Comparison of ENCODE assay signal across 23 mouse cellular contexts in the genomic region with DNA sequence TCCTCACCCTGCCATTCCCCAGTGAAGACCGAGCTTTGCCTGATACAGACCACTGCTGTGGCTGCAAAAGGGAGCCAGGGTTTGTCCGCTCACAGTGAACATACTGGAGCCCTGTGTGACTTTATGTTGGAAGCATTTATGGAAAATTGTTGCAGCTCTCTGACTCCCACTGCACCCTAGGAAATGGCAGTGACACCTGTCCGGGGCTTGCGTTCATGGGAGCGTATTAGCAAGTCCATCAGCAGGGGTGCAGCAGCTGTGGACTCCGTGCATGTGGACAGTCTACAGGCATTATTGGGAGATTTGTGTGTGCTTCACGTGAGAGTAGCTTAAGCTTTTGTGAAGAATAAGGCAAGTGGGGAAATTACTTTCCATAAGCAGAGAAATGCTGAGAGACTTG.
DNase-seq lines count a peak whose midpoint lies in the region; ATAC-seq and TF ChIP-seq lines count a peak whose summit lies in the region.
"Had no signal": no experiment of that assay in that cellular context is flagged by ENCODE, and none has a peak within 500 bp of the region (broad histone marks: within the 10 kb centered on the region; RNA-seq: fewer than 3 reads in every experiment).

No protein-coding gene starts in this region.

- H3K27me3 ChIP-seq in heart, embryonic 11.5 days (ENCODE audit: control insufficient read depth, insufficient read depth, low read length), result no peaks in the 10 kb centered on the region
- H3K27me3 ChIP-seq in hindbrain, postnatal 0 days (ENCODE audit: insufficient read depth, low read length), result no peaks in the 10 kb centered on the region
- H3K27me3 ChIP-seq in hindbrain, embryonic 14.5 days (ENCODE audit: control insufficient read depth, insufficient read depth, low read length), result no peaks in the 10 kb centered on the region
- no peaks in the 10 kb centered on the region for H3K27me3 ChIP-seq in myocyte (ENCODE audit: control insufficient read depth, insufficient read depth, insufficient read length)
- no peaks in the 10 kb centered on the region for H3K27me3 ChIP-seq in thymus, adult 2 months (ENCODE audit: control insufficient read depth, insufficient read depth, low read length)
- H3K27me3 ChIP-seq: embryonic facial prominence, embryonic 12.5 days; embryonic facial prominence, embryonic 15.5 days; forebrain, embryonic 12.5 days had no signal

- no peaks in the 10 kb centered on the region for H3K79me2 ChIP-seq in myocyte (ENCODE audit: control insufficient read depth, insufficient read depth)

- 87% methylated on average over 7 of the region's 7 CpGs for WGBS in heart, embryonic 11.5 days (ENCODE audit: insufficient replicate concordance)
- WGBS in hindbrain, postnatal 0 days, result 70% methylated on average over 7 of the region's 7 CpGs
- 87% methylated on average over 7 of the region's 7 CpGs for WGBS in hindbrain, embryonic 14.5 days
- 98% methylated on average over 7 of the region's 7 CpGs for WGBS in thymus, adult 2 months

- H3K9me3 ChIP-seq in heart, embryonic 11.5 days (replicated peaks; ENCODE audit: control insufficient read depth, low read length), result no peaks in the 10 kb centered on the region
- H3K9me3 ChIP-seq in hindbrain, postnatal 0 days (ENCODE audit: low read length), result no peaks in the 10 kb centered on the region
- no peaks in the 10 kb centered on the region for H3K9me3 ChIP-seq in hindbrain, embryonic 14.5 days (ENCODE audit: control insufficient read depth, low read length)
- H3K9me3 ChIP-seq: embryonic facial prominence, embryonic 12.5 days; embryonic facial prominence, embryonic 15.5 days; forebrain, embryonic 10.5 days; forebrain, embryonic 12.5 days had no signal

- peak; percentile 85 for DNase-seq in heart, adult 11 months
- DNase-seq in hindbrain, postnatal 0 days (ENCODE audit: low spot score), result no peak
- DNase-seq in hindbrain, embryonic 14.5 days (ENCODE audit: low spot score), result no peak
- DNase-seq in thymus, adult 2 months, result no peak
- DNase-seq: adrenal gland, adult 2 months; adrenal gland, postnatal 10 days; adrenal gland, postnatal 25 days; cerebellum, adult 11 months; cerebellum, adult 18-20 months; cerebellum, adult 8-10 months; cerebellum, adult 9-11 months; cerebellum, postnatal 14 days; cerebellum, postnatal 36 days; embryo, embryonic 11 days had no signal

- no peak for ATAC-seq in heart, embryonic 11.5 days (replicated peaks; ENCODE audit: insufficient number of reproducible peaks, low FRiP score, low TSS enrichment)
- no peak for ATAC-seq in hindbrain, postnatal 0 days
- no peak for ATAC-seq in hindbrain, embryonic 14.5 days (ENCODE audit: low FRiP score)
- ATAC-seq: forebrain, embryonic 14.5 days; forebrain, embryonic 16.5 days had no signal

- no peak for TF ChIP-seq POLR2A in myocyte (IDR thresholded peaks at IDR 0.05; ENCODE audit: insufficient read length, low read depth)
- no peak for TF ChIP-seq POLR2A in thymus, adult 2 months (IDR thresholded peaks at IDR 0.05; ENCODE audit: control insufficient read depth, extremely low read depth, insufficient read depth, low read length, poor library complexity)

- H3ac ChIP-seq in myocyte (ENCODE audit: control insufficient read depth, insufficient read length), result no peak overlapping the region

- no peak for TF ChIP-seq CTCF in hindbrain, postnatal 0 days (IDR thresholded peaks at IDR 0.05; ENCODE audit: low read depth)
- TF ChIP-seq CTCF in thymus, adult 2 months (IDR thresholded peaks at IDR 0.05; ENCODE audit: borderline replicate concordance, control insufficient read depth, extremely low read depth, insufficient read depth, low read length, poor library complexity), result no peak

- H3K4me2 ChIP-seq in heart, embryonic 11.5 days, result no peak overlapping the region
- H3K4me2 ChIP-seq in hindbrain, postnatal 0 days (ENCODE audit: low read depth, low read length), result no peak overlapping the region
- no peak overlapping the region for H3K4me2 ChIP-seq in hindbrain, embryonic 14.5 days (replicated peaks)
- no peak overlapping the region for H3K4me2 ChIP-seq in myocyte (ENCODE audit: low read depth)
- H3K4me2 ChIP-seq: embryonic facial prominence, embryonic 12.5 days; embryonic facial prominence, embryonic 15.5 days; forebrain, embryonic 12.5 days had no signal

- no peaks in the 10 kb centered on the region for H3K4me1 ChIP-seq in heart, embryonic 11.5 days (ENCODE audit: control insufficient read depth, insufficient read depth, low read length)
- peaks cover 3% of the 10 kb centered on the region; the same call in 1 of the 2 replicates for H3K4me1 ChIP-seq in hindbrain, postnatal 0 days (ENCODE audit: insufficient read depth, low read length)
- no peaks in the 10 kb centered on the region for H3K4me1 ChIP-seq in hindbrain, embryonic 14.5 days (replicated peaks; ENCODE audit: control insufficient read depth, insufficient read depth, low read length)
- peaks cover 17% of the 10 kb centered on the region for H3K4me1 ChIP-seq in thymus, adult 2 months (replicated peaks; ENCODE audit: control insufficient read depth, insufficient read depth, low read length)
- H3K4me1 ChIP-seq: embryonic facial prominence, embryonic 12.5 days had no signal

- H3K27ac ChIP-seq in heart, embryonic 11.5 days (ENCODE audit: low read depth, low read length), result no peak overlapping the region
- peak overlapping the region; percentile 11; the same call in 1 of the 2 replicates for H3K27ac ChIP-seq in hindbrain, postnatal 0 days
- no peak overlapping the region for H3K27ac ChIP-seq in hindbrain, embryonic 14.5 days
- no peak overlapping the region for H3K27ac ChIP-seq in thymus, adult 2 months (ENCODE audit: control insufficient read depth, insufficient read depth, low read length)
- H3K27ac ChIP-seq: embryonic facial prominence, embryonic 12.5 days; embryonic facial prominence, embryonic 15.5 days; forebrain, embryonic 10.5 days; forebrain, embryonic 12.5 days had no signal

- H3K36me3 ChIP-seq in heart, embryonic 11.5 days (ENCODE audit: control insufficient read depth, insufficient read depth, low read length), result no peaks in the 10 kb centered on the region
- 0 out of 2 replicates have a peak, but pooled peaks cover 3% of the 10 kb centered on the region for H3K36me3 ChIP-seq in hindbrain, postnatal 0 days (ENCODE audit: insufficient read depth, low read length)
- H3K36me3 ChIP-seq in hindbrain, embryonic 14.5 days (replicated peaks; ENCODE audit: control insufficient read depth, insufficient read depth), result no peaks in the 10 kb centered on the region
- no peaks in the 10 kb centered on the region for H3K36me3 ChIP-seq in myocyte (ENCODE audit: control insufficient read depth, insufficient read depth)
- H3K36me3 ChIP-seq in thymus, adult 2 months (ENCODE audit: control insufficient read depth, insufficient read depth, low read length), result no peaks in the 10 kb centered on the region
- H3K36me3 ChIP-seq: embryonic facial prominence, embryonic 12.5 days; forebrain, embryonic 10.5 days; forebrain, embryonic 12.5 days had no signal

- H3K4me3 ChIP-seq in heart, embryonic 11.5 days (ENCODE audit: low read depth, low read length), result no peak overlapping the region
- H3K4me3 ChIP-seq in hindbrain, postnatal 0 days (ENCODE audit: low read length), result no peak overlapping the region
- H3K4me3 ChIP-seq in hindbrain, embryonic 14.5 days (replicated peaks; ENCODE audit: low read length), result no peak overlapping the region
- H3K4me3 ChIP-seq in myocyte, result no peak overlapping the region
- no peak overlapping the region for H3K4me3 ChIP-seq in thymus, adult 2 months (ENCODE audit: control insufficient read depth, insufficient read depth, low read length)
- H3K4me3 ChIP-seq: embryonic facial prominence, embryonic 12.5 days; embryonic facial prominence, embryonic 15.5 days; erythroblast, embryonic 14.5 days; forebrain, embryonic 10.5 days; forebrain, embryonic 12.5 days had no signal

- no peak overlapping the region for H3K9ac ChIP-seq in heart, embryonic 11.5 days (ENCODE audit: low read depth, low read length)
- no peak overlapping the region for H3K9ac ChIP-seq in hindbrain, postnatal 0 days (replicated peaks; ENCODE audit: low read length)
- no peak overlapping the region for H3K9ac ChIP-seq in hindbrain, embryonic 14.5 days
- H3K9ac ChIP-seq: embryonic facial prominence, embryonic 12.5 days; embryonic facial prominence, embryonic 15.5 days; forebrain, embryonic 12.5 days had no signal

TF ChIP-seq in myocyte, 11 proteins besides CTCF, POLR2A, EP300 and RAD21:
- TF ChIP-seq MYOD1 (IDR thresholded peaks at IDR 0.05; ENCODE audit: control insufficient read depth in 1 of 3, insufficient read length in 2 of 3, low read depth in 2 of 3) (peak; percentile 1 to 61 (median 48)), MYOG (IDR thresholded peaks at IDR 0.05; ENCODE audit: control insufficient read depth in 1 of 3, insufficient read depth in 1 of 3, insufficient read length in 2 of 3, low read depth in 2 of 3) (peak in 2 of 3 experiments; percentile 24 to 26), SRF (IDR thresholded peaks at IDR 0.05; ENCODE audit: control insufficient read depth, insufficient read length, low read depth) (no peak), POLR2AphosphoS2 (IDR thresholded peaks at IDR 0.05; ENCODE audit: insufficient read length, low read depth) (no peak)
TF ChIP-seq in myocyte: peak in this region for 2.
